Mouse (Mus musculus) forebrain, postnatal 0 days (tissue): ENCODE data around the gene Dlgap3. TPM values are rescaled to one million over a fixed set of nuclear protein-coding genes. Genes with fewer than 3 reads are reported as not detected.

Experiments used
- ATAC-seq: fragments of 200-750 bp; cut with Nextera tagmentation; 2 replicates; pipeline ENCODE4 v1.8.0; 2017; ENCODE audit warnings: mild to moderate bottlenecking, moderate library complexity
- DNase-seq: peaks from one replicate; pipeline ENCODE4 v3.0.0-alpha.2; 2015
- H3K27ac ChIP-seq: fragments of 300-500 bp; sonication (generic); 2 replicates; pipeline ENCODE4 v1.5.1; 2014; ENCODE audit warnings: low read depth, mild to moderate bottlenecking, antibody characterized with exemption, low read length, moderate library complexity, mixed read lengths
- H3K27me3 ChIP-seq: fragments of 300-500 bp; sonication (generic); 2 replicates; pipeline ENCODE4 v1.6.1; 2014; ENCODE audit warnings: mild to moderate bottlenecking, low read length, mixed read lengths; ENCODE audit not compliant: insufficient read depth
- H3K36me3 ChIP-seq: fragments of 300-500 bp; sonication (generic); 2 replicates; pipeline ENCODE4 v1.6.1; 2014; ENCODE audit warnings: mild to moderate bottlenecking, moderate library complexity; ENCODE audit not compliant: insufficient read depth
- H3K4me1 ChIP-seq: fragments of 300-500 bp; sonication (generic); 2 replicates; pipeline ENCODE4 v1.6.1; 2014; ENCODE audit warnings: antibody characterized with exemption; ENCODE audit not compliant: insufficient read depth
- H3K4me2 ChIP-seq: fragments of 300-500 bp; sonication (generic); 2 replicates; pipeline ENCODE4 v1.6.1; 2014; ENCODE audit warnings: low read depth, mild to moderate bottlenecking, moderate library complexity
- H3K4me3 ChIP-seq: fragments of 300-500 bp; sonication (generic); 2 replicates; pipeline ENCODE4 v1.5.1; 2014; ENCODE audit warnings: low read depth, low read length, mixed read lengths
- H3K9ac ChIP-seq: fragments of 300-500 bp; sonication (generic); 2 replicates; pipeline ENCODE4 v1.6.1; 2014; ENCODE audit warnings: mild to moderate bottlenecking
- H3K9me3 ChIP-seq: fragments of 300-500 bp; sonication (generic); 2 replicates; pipeline ENCODE4 v1.6.1; 2016; ENCODE audit warnings: low read length
- CTCF ChIP-seq: sonication (generic); IDR thresholded peaks from 2 replicates; pipeline ENCODE4 v1.5.1; 2016; ENCODE audit warnings: antibody characterized with exemption, control low read depth, low read depth
- WGBS: fragments of 180-500 bp; shearing (Covaris S2); extraction: QIAGEN DNeasy Blood & Tissue Kit; methylation state at CpG from one replicate; pipeline ENCODE4 v1.1.7; 2014; 5-methylcytosine and 5-hydroxymethylcytosine counted together
- polyA plus RNA-seq: library from polyadenylated mRNA; unstranded; fragments of >200 nt; fragmentation: Nextera tagmentation; extraction: Ambion mirVana; gene quantifications from 2 replicates; pipeline ENCODE4 v1.2.1, GENCODE M21; 2015
- total RNA-seq: library from RNA; depleted of rRNA; stranded (reverse); fragments of >200 nt; gene quantifications from 2 replicates; pipeline ENCODE4 v1.2.3, GENCODE M21; 2014; rRNA removed

Dlgap3 gene
- total and polyA plus RNA-seq, 2 experiments from 2014 or later: 28.0 to 85.5 TPM

- no peak for TF ChIP-seq CTCF
- ATAC-seq (no peak), DNase-seq (no peak)
- Histone ChIP-seq H3K4me1 (no peaks in the 10 kb centered on the region), H3K9me3 (no peaks in the 10 kb centered on the region), H3K4me3 (no peak overlapping the region), H3K4me2 (no peak overlapping the region), H3K36me3 (no peaks in the 10 kb centered on the region), H3K27ac (no peak overlapping the region), H3K27me3 (no peaks in the 10 kb centered on the region), H3K9ac (no peak overlapping the region)
- WGBS: 60% methylated on average over 5 of the region's 5 CpGs
Observed at GRCm38 (mm10) chr4:127256739-127257138, 87.7 kb downstream of the Dlgap3 start.

DNA sequence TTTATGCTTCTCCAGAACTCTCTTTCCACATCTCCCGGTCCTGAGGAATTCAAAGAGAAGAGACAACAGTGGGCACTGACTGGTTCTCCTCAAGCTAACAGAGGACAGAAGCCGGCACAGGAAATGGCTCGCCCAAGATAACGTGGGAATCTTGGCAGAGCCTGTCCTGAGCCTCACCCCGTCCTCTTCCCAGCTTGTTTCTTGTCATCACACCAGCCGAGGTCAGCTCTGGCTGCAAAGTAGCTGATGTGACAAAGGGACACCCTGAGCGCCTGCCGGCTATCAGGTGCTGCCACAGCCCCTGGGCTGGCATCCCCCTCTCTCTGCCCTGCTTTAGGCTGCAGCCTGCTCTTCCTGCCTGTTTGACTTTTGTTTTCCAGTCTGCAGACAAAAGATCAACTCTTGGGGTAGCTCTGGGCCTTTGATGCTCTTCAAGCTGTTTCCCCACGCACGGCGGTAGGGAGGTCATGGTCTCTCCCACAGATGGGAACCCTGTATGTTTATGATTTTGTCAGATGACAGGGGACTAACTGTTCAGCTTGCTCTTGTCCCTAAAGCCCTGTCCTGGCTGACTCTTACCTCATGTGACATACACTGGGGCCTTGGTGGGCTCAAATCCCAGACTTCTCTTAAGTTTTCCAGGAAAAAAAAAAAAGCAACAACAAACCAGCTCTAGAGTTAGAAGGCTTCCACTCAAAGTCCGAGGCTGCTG is 89.3 kb downstream of the Dlgap3 start:
- no peak overlapping the region for H3K4me2 ChIP-seq
- H3K4me3 ChIP-seq: no peak overlapping the region
- H3K27me3 ChIP-seq: no peaks in the 10 kb centered on the region
- ATAC-seq (no peak), DNase-seq (no peak)
- H3K9ac ChIP-seq: no peak overlapping the region
- H3K36me3 ChIP-seq: no peaks in the 10 kb centered on the region
- TF ChIP-seq CTCF: no peak
- no peaks in the 10 kb centered on the region for H3K9me3 ChIP-seq
- H3K4me1 ChIP-seq: no peaks in the 10 kb centered on the region
- WGBS: 66% methylated on average over 12 of the region's 12 CpGs
- no peak overlapping the region for H3K27ac ChIP-seq

DNA sequence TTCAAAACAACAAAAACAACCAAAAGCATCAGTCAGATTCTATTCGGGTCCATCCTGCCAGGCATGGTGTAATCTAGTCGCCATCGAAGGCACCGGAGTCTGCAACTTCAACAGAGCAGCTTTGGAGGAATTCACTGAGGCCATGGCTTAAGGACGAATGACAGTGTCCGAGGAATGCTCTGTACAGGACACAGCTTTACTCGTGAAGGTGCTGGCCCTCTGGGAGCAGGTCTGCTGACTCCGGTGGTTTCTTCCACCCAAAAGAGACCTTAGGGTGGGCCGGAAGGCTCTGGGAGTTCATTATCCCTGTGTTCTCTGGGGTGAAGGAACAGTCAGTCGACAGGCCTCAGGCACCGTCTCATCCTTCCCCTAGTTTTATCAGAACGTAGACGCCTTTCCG is 92.6 kb downstream of the Dlgap3 start:
- H3K4me1 ChIP-seq: no peaks in the 10 kb centered on the region
- DNase-seq (no peak), ATAC-seq (no peak)
- H3K9me3 ChIP-seq: no peaks in the 10 kb centered on the region
- WGBS: 90% methylated on average over 14 of the region's 14 CpGs
- no peak overlapping the region for H3K4me2 ChIP-seq
- no peak overlapping the region for H3K4me3 ChIP-seq
- TF ChIP-seq CTCF: no peak
- H3K27ac ChIP-seq: no peak overlapping the region
- no peaks in the 10 kb centered on the region for H3K36me3 ChIP-seq
- no peaks in the 10 kb centered on the region for H3K27me3 ChIP-seq
- H3K9ac ChIP-seq: no peak overlapping the region

DNA sequence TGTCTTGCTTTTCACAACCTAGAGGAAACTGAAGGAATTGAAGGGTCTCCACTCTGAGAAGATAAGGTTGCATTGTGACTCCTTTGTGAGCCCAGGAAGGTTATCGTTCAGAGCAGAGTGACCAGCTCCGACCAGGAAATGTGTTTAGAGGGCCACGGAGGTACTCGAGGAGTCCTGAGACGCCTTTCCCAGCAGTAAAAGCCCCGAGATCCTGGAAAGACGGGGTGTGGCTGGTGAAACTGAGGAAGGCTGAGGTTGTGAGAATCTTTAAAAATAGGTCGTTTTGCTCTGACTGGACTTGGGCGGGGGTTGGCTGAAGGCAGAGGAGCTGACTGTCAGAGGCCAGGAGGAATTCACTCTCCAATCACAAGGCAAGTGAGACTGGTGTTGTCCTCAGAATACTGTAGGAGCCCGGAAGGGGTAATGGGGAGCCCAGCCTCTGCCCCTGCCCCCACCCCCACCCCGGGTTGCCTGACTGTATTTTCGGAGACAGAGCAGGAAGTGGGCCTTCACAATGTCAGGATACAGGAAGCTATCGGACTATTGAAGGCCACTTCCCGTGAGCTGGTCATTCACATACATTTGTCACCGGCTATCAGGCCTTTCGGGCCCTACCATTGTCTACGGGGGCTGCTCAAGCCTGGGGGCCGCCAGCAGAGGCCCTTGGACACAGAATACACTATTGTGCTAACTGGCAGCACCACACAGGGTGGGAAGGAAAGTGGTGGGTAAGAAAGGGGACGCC is 94.6 kb downstream of the Dlgap3 start:
- WGBS: 68% methylated on average over 19 of the region's 19 CpGs
- TF ChIP-seq CTCF: no peak
- Histone ChIP-seq H3K9me3 (no peaks in the 10 kb centered on the region), H3K9ac (no peak overlapping the region), H3K4me2 (no peak overlapping the region), H3K27ac (no peak overlapping the region), H3K4me1 (no peaks in the 10 kb centered on the region), H3K27me3 (no peaks in the 10 kb centered on the region), H3K4me3 (no peak overlapping the region), H3K36me3 (no peaks in the 10 kb centered on the region)
- DNase-seq (no peak), ATAC-seq (no peak)

DNA sequence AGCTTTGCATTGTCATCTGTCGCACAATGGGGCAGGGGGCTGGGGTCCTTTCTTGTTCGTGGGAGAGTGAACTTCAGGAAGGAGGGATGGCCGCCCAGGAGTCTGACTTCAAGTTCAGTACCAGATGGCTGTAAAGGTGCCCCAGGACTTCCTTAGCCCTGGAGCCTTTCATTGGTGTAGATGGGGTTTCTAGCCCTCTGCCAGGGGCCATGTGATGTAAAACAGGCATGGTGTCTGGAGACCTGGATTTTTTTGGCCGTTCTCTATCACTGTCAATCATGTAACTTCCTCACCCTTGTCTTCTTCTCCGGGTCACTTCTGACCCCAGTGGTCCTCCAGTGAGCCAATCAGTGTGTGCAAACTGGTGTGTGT is 95.2 kb downstream of the Dlgap3 start:
- DNase-seq (no peak), ATAC-seq (no peak)
- Histone ChIP-seq H3K4me2 (no peak overlapping the region), H3K4me3 (no peak overlapping the region), H3K27ac (no peak overlapping the region), H3K36me3 (no peaks in the 10 kb centered on the region), H3K9me3 (no peaks in the 10 kb centered on the region), H3K4me1 (no peaks in the 10 kb centered on the region), H3K9ac (no peak overlapping the region), H3K27me3 (no peaks in the 10 kb centered on the region; the same call in 1 of the 2 replicates)
- TF ChIP-seq CTCF: no peak
- WGBS: 73% methylated on average over 5 of the region's 5 CpGs

DNA sequence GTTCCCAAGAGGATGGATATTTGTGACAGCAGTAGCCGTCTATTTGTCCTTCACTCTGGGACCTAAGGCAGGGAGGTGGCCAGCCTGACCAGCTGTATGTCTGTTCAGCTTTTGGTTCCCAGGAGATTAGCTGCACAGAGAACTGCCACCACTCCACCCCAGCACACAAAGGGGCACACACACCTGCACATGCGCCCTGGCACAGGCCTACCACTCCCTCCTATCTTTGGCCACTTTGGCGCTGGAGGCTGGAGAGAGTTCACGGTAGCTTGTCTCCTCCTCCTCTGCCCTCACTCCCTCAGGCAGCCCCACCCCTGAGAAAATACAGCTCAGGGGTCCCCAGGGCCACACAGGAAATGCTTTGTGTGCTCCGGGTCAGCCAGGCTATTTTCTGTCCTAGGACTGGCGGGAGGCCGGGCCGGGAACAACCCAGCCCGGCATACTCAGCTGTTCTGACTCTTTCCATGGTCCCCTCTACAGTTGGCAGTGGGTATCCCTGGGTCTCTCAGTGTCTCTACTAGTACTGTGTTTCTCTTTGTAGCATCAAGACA is 109.5 kb downstream of the Dlgap3 start:
- Histone ChIP-seq H3K36me3 (no peaks in the 10 kb centered on the region), H3K4me1 (no peaks in the 10 kb centered on the region), H3K4me3 (no peak overlapping the region), H3K9me3 (no peaks in the 10 kb centered on the region), H3K4me2 (no peak overlapping the region), H3K27ac (no peak overlapping the region), H3K27me3 (no peaks in the 10 kb centered on the region), H3K9ac (no peak overlapping the region)
- no peak for TF ChIP-seq CTCF
- DNase-seq: no peak
- ATAC-seq: no peak
- 67% methylated on average over 9 of the region's 9 CpGs for WGBS

GRCm38 (mm10) chr4:127279241-127279640 is 110.2 kb downstream of the Dlgap3 start:
- WGBS: 87% methylated on average over 9 of the region's 9 CpGs
- H3K4me3 ChIP-seq: no peak overlapping the region

More at GRCm38 (mm10) chr4:127279241-127279640, 110.2 kb downstream of the Dlgap3 start:
- Histone ChIP-seq H3K27me3 (no peaks in the 10 kb centered on the region), H3K9me3 (no peaks in the 10 kb centered on the region), H3K36me3 (no peaks in the 10 kb centered on the region), H3K27ac (no peak overlapping the region), H3K9ac (no peak overlapping the region), H3K4me1 (no peaks in the 10 kb centered on the region), H3K4me2 (no peak overlapping the region)
- no peak for DNase-seq
- no peak for TF ChIP-seq CTCF
- no peak for ATAC-seq

Other genes with a start within 250 kb of the Dlgap3 start
- gene Zmym4, start 201.1 kb upstream of the Dlgap3 start, total RNA-seq: 61.7 and 68.7 TPM in 2 replicates
- gene Zmym4, start 201.1 kb upstream of the Dlgap3 start, polyA plus RNA-seq: 11.7 and 17.3 TPM in 2 replicates
- gene Sfpq, start 147.9 kb upstream of the Dlgap3 start, total RNA-seq: 249 and 284 TPM in 2 replicates
- 57.9 and 71.1 TPM in 2 replicates for gene Sfpq, start 147.9 kb upstream of the Dlgap3 start, polyA plus RNA-seq
- gene Zmym1, start 108.1 kb upstream of the Dlgap3 start, total RNA-seq: 12.5 and 16.2 TPM in 2 replicates
- gene Zmym1, start 108.1 kb upstream of the Dlgap3 start, polyA plus RNA-seq: 14.9 and 15.7 TPM in 2 replicates
- gene Zmym6, start 91.8 kb upstream of the Dlgap3 start, total RNA-seq: 26.9 and 46.3 TPM in 2 replicates
- 9.6 and 17.1 TPM in 2 replicates for gene Zmym6, start 91.8 kb upstream of the Dlgap3 start, polyA plus RNA-seq
- gene Tmem35b, start 45.5 kb upstream of the Dlgap3 start, total RNA-seq: 6.0 and 7.8 TPM in 2 replicates
- 9.5 and 10.8 TPM in 2 replicates for gene Tmem35b, start 45.5 kb upstream of the Dlgap3 start, polyA plus RNA-seq
- 30.2 and 43.8 TPM in 2 replicates for gene Smim12, start 74.6 kb downstream of the Dlgap3 start, total RNA-seq
- gene Smim12, start 74.6 kb downstream of the Dlgap3 start, polyA plus RNA-seq: 61.4 and 64.8 TPM in 2 replicates
- gene Gja4, start 144.8 kb downstream of the Dlgap3 start, total RNA-seq: 13.3 and 20.5 TPM in 2 replicates
- 15.3 and 15.7 TPM in 2 replicates for gene Gja4, start 144.8 kb downstream of the Dlgap3 start, polyA plus RNA-seq
- gene Gjb3, start 161.6 kb downstream of the Dlgap3 start, total RNA-seq: 1.2 TPM in 1 of 2 replicates, not detected in the other
- 0.20 and 0.30 TPM in 2 replicates for gene Gjb3, start 161.6 kb downstream of the Dlgap3 start, polyA plus RNA-seq
- not detected in 2 replicates for gene Gjb4, start 184.9 kb downstream of the Dlgap3 start, total RNA-seq
- not detected in 2 replicates for gene Gjb4, start 184.9 kb downstream of the Dlgap3 start, polyA plus RNA-seq
- 0.10 TPM in 1 of 2 replicates, not detected in the other for gene Gjb5, start 189.0 kb downstream of the Dlgap3 start, total RNA-seq
- 0.11 TPM in 1 of 2 replicates, not detected in the other for gene Gjb5, start 189.0 kb downstream of the Dlgap3 start, polyA plus RNA-seq